Mouse (Mus musculus): ENCODE data around the gene Cd99l2.

The Cd99l2 gene

DNA sequence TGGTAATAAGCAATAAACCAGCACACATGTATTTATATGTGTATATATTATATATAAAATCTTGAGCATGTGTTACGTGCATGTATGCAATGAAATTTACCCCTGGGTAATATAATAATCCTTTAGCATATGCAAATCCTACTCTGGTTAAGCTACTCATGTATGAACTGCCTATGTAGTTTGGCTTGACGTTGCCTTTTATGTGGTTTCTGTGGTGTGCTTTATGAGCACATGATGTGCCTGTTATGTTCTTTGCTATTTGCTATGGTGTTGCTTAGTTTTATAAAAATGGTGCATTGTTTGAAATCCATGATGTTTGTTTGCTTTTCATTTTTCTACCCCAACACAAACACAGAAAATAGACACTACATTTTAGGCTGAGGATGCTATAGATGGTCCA lies 114.2 kb downstream of the Cd99l2 start:
- intact Hi-C loops (cut with DNase I), result no loop called here

DNA sequence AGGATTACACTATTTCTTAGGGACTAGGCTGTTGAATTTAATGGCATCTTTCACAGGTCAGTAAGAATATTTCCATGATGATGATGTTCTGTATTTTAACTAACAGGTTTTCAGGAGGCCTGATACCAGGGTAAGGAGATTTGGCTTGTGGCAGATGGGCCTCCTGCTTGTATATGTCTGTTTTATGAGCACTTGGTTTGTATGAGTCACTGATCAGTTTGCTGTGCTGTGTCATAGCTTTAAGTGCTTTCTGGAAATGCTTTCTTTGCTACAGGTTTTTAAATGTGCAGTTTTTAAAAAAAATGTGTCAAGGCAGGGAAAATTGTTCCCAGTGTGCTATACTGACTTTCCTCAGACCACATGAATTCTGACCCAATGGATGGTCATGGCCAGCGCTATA lies 115.9 kb downstream of the Cd99l2 start:
- intact Hi-C loops (cut with DNase I), result no loop called here

Small RNA genes lying within 50 kb of the gene (microRNA-seq; reads per million reads assigned to microRNA genes)
- 0 reads per million in 2 experiments for gene Gm23945

Data from adrenal gland (tissue).